Mouse (Mus musculus) lung, postnatal 0 days (tissue): ENCODE data around the gene Lrp11.

Experiments used
- CTCF ChIP-seq: IDR thresholded peaks from 2 replicates; pipeline ENCODE4 v1.5.1; 2016; ENCODE audit warnings: antibody characterized with exemption, mild to moderate bottlenecking
- EP300 ChIP-seq: IDR thresholded peaks from 2 replicates; pipeline ENCODE4 v1.6.1; 2016; ENCODE audit warnings: antibody characterized with exemption, mild to moderate bottlenecking, control low read depth

- TF ChIP-seq CTCF (peak; percentile 67), EP300 (no peak)
Measured at GRCm38 (mm10) chr10:7673673-7674072, 84.1 kb downstream of the Lrp11 start.
